Mouse (Mus musculus) stomach, postnatal 0 days (tissue): ENCODE data around the gene Zfp462.

ENCODE experiments used
- CTCF ChIP-seq: IDR thresholded peaks from 2 replicates; pipeline ENCODE4 v1.5.1; 2016; ENCODE audit warnings: antibody characterized with exemption, low read depth, mild to moderate bottlenecking, moderate library complexity
- EP300 ChIP-seq: optimal IDR thresholded peaks from 2 replicates; pipeline ENCODE3; 2016; ENCODE audit warnings: antibody characterized with exemption

DNA sequence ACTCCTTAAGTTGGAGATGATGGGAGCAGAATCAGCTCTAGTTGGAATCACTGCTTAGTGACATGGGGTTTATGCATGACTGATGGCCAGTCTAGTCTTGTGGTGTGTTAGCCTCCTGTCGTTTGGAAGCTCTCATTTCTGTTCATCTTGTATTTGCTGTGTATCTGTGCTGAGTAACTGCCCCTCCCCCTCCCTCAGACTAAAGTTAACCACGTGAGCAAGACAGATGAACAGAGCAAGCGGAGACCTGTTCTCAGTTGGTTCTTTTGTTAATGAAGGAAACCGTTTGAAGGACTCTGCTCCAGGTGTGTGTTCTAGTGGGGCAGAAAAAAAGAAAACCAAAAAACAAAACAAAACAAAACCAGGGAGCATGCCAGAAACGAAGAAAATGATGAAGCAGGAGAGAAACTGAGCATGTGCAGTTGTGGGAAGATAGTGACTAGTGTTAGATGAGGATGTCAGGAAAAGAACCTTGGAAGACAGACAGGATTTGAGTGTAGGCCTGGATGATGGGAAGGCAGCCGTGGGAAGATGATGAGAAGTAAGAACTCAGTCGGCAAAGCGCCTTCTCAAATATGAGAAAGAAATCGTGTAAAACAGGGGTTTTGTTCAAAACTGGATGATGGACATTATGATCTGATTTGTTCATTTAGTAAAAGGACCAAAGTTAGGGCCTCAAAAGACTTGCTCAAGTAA, 53.4 kb downstream of the Zfp462 start:
- TF ChIP-seq EP300: no peak
- no peak for TF ChIP-seq CTCF
